Mouse (Mus musculus) lung, embryonic 16.5 days (tissue): Measurements from ENCODE around the gene Xpo6. TPM values are rescaled to one million over a fixed set of nuclear protein-coding genes. Genes with fewer than 3 reads are reported as not detected.

Source experiments
- ATAC-seq: fragments of 200-750 bp; cut with Nextera tagmentation; 2 replicates; pipeline ENCODE4 v1.8.0; 2017; ENCODE audit warnings: low read depth, mild to moderate bottlenecking, moderate library complexity
- H3K27ac ChIP-seq: fragments of 300-500 bp; sonication (generic); 2 replicates; pipeline ENCODE4 v1.5.1; 2014; ENCODE audit warnings: mild to moderate bottlenecking, control low read depth, low read length
- H3K27me3 ChIP-seq: fragments of 300-500 bp; sonication (generic); 2 replicates; pipeline ENCODE4 v1.6.1; 2014; ENCODE audit warnings: low read depth, low read length, mixed read lengths; ENCODE audit not compliant: control insufficient read depth, insufficient read depth
- H3K36me3 ChIP-seq: fragments of 300-500 bp; sonication (generic); 2 replicates; pipeline ENCODE4 v1.6.1; 2014; ENCODE audit warnings: low read length; ENCODE audit not compliant: control insufficient read depth, insufficient read depth
- H3K4me1 ChIP-seq: fragments of 300-500 bp; sonication (generic); replicated peaks from 2 replicates; pipeline ENCODE4 v1.6.1; 2014; ENCODE audit warnings: low read length, mixed read lengths; ENCODE audit not compliant: control insufficient read depth, insufficient read depth
- H3K4me2 ChIP-seq: fragments of 300-500 bp; sonication (generic); 2 replicates; pipeline ENCODE4 v1.6.1; 2014; ENCODE audit warnings: low read depth, low read length, control low read depth
- H3K4me3 ChIP-seq: fragments of 300-500 bp; sonication (generic); 2 replicates; pipeline ENCODE4 v1.5.1; 2014; ENCODE audit warnings: mild to moderate bottlenecking, low read length, control low read depth
- H3K9ac ChIP-seq: fragments of 300-500 bp; sonication (generic); 2 replicates; pipeline ENCODE4 v1.6.1; 2014; ENCODE audit warnings: low read length, control low read depth
- H3K9me3 ChIP-seq: fragments of 300-500 bp; sonication (generic); 2 replicates; pipeline ENCODE4 v1.6.1; 2016; ENCODE audit warnings: low read length; ENCODE audit not compliant: control insufficient read depth
- WGBS: fragments of 180-500 bp; shearing (Covaris S2); extraction: QIAGEN DNeasy Blood & Tissue Kit; methylation state at CpG from one replicate; pipeline ENCODE4 v1.1.7; 2014; 5-methylcytosine and 5-hydroxymethylcytosine counted together
- polyA plus RNA-seq: library from polyadenylated mRNA; unstranded; fragments of >200 nt; fragmentation: Nextera tagmentation; extraction: Ambion mirVana; gene quantifications from 2 replicates; pipeline ENCODE4 v1.2.1, GENCODE M21; 2015

Xpo6 gene
- polyA plus RNA-seq, 1 experiment from 2014 or later = 32.3 TPM

GRCm38 (mm10) chr7:126178804-126179203, 21.5 kb downstream of the Xpo6 start:
- Histone ChIP-seq H3K36me3 (no peaks in the 10 kb centered on the region), H3K4me3 (no peak overlapping the region), H3K27me3 (no peaks in the 10 kb centered on the region), H3K4me1 (peaks cover 16% of the 10 kb centered on the region), H3K9me3 (no peaks in the 10 kb centered on the region), H3K9ac (no peak overlapping the region), H3K4me2 (no peak overlapping the region), H3K27ac (no peak overlapping the region)
- ATAC-seq = no peak

DNA sequence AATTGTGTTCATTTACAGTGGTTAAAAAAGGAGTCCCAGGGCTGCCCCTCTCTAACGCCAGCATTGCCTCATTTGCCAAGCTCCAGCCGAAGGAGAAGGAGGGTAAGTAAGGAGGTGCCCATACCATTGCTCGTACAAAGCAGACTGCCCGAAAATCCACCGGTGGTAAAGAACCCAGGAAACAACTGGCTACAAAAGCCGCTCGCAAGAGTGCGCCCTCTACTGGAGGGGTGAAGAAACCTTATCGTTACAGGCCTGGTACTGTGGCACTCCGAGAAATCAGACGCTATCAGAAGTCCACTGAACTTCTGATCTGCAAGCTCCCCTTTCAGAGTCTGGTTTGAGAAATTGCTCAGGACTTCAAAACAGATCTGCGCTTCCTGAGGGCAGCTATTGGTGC, 24.3 kb downstream of the Xpo6 start:
- 92% methylated on average over 12 of the region's 12 CpGs for WGBS
- Histone ChIP-seq H3K4me3 (no peak overlapping the region), H3K4me1 (peaks cover 9% of the 10 kb centered on the region), H3K9me3 (no peaks in the 10 kb centered on the region), H3K9ac (no peak overlapping the region), H3K27ac (no peak overlapping the region), H3K36me3 (peaks cover 8% of the 10 kb centered on the region), H3K4me2 (no peak overlapping the region), H3K27me3 (no peaks in the 10 kb centered on the region)
- no peak for ATAC-seq

GRCm38 (mm10) chr7:126175456-126175855, 24.8 kb downstream of the Xpo6 start:
- Histone ChIP-seq H3K4me2 (no peak overlapping the region), H3K27ac (no peak overlapping the region), H3K36me3 (peaks cover 8% of the 10 kb centered on the region), H3K4me1 (peaks cover 7% of the 10 kb centered on the region; the same call in 1 of the 2 replicates), H3K27me3 (no peaks in the 10 kb centered on the region), H3K9ac (no peak overlapping the region), H3K9me3 (no peaks in the 10 kb centered on the region), H3K4me3 (no peak overlapping the region)
- 85% methylated on average over 7 of the region's 7 CpGs for WGBS
- ATAC-seq = no peak

DNA sequence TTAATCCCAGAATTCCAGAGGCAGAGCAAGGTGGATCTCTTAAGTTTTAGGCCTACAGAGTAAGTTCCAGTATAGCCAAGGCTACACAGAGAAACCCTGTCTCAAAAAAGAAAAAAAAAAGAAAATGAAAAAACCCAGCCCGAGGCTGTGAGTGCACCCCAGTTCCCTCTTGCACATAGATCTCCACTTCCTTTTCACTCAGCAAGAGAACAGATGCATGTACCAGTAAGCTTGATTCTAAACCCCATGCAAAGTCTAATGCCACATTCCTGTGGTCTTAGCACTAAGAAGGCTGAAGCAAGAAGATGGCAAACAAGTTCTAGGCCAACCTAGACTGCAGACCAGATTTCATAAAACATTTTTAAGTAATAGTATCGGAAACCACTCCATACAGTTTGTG, 25.4 kb downstream of the Xpo6 start:
- Histone ChIP-seq H3K9ac (no peak overlapping the region), H3K4me1 (peaks cover 7% of the 10 kb centered on the region; the same call in 1 of the 2 replicates), H3K4me3 (no peak overlapping the region), H3K36me3 (peaks cover 8% of the 10 kb centered on the region), H3K9me3 (no peaks in the 10 kb centered on the region), H3K27me3 (no peaks in the 10 kb centered on the region), H3K27ac (peak overlapping the region; percentile 40; the same call in 1 of the 2 replicates), H3K4me2 (no peak overlapping the region)
- WGBS = 72% methylated on average over 2 of the region's 2 CpGs
- ATAC-seq = no peak

DNA sequence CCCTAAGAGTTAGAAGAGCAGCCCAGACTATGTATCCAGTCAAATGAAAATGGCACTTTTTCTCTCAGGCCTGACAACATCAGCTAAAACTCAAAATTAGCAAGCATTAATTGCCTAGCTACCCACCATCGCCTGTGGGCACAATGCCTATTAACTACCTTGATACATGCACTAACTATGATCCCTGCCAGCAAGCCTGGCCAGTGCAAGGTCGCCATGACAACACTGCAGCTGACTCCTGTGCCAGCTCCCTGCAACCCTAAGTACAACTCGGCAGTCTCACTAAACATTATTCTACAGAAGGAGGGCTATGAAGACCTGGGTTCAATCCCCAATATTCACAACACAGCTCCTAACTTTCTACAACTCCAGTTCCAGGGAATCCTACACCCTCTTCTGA, 28.3 kb downstream of the Xpo6 start:
- no peak for ATAC-seq
- 83% methylated on average over 3 of the region's 3 CpGs for WGBS
- Histone ChIP-seq H3K27ac (no peak overlapping the region), H3K27me3 (no peaks in the 10 kb centered on the region), H3K9ac (no peak overlapping the region), H3K4me2 (no peak overlapping the region), H3K4me3 (no peak overlapping the region), H3K9me3 (no peaks in the 10 kb centered on the region), H3K4me1 (peaks cover 9% of the 10 kb centered on the region; the same call in 1 of the 2 replicates), H3K36me3 (peaks cover 14% of the 10 kb centered on the region)

GRCm38 (mm10) chr7:126168584-126168983, 31.7 kb downstream of the Xpo6 start:
- H3K4me3 ChIP-seq = no peak overlapping the region
- no peaks in the 10 kb centered on the region for H3K9me3 ChIP-seq
- H3K4me2 ChIP-seq = no peak overlapping the region
- no peaks in the 10 kb centered on the region for H3K27me3 ChIP-seq
- WGBS = 79% methylated on average over 6 of the region's 6 CpGs
- no peak overlapping the region for H3K27ac ChIP-seq
- H3K36me3 ChIP-seq = peaks cover 20% of the 10 kb centered on the region
- H3K9ac ChIP-seq = no peak overlapping the region
- ATAC-seq = no peak
- H3K4me1 ChIP-seq = 0 out of 2 replicates have a peak, but pooled peaks cover 2% of the 10 kb centered on the region

DNA sequence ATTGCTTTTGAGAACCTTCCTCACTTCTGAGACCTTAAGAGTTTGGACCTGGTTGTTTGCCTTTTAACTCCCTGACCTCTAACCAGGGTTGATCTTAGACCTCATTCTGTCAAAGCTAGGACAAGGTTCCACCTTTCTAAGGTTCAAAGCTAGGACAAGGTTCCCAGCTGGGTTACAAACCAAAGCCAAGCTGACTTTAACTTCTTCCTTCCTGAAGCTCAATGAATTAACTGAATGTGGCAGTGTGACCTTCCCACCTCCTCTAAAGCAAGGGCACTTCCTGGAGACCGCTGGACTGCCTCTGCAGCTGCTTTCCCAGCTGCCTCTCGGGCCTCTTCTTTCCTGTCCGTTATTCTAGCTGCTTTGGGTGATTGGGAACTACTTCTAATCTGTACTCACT, 32.9 kb downstream of the Xpo6 start:
- H3K27me3 ChIP-seq = no peaks in the 10 kb centered on the region
- no peak overlapping the region for H3K4me3 ChIP-seq
- H3K4me1 ChIP-seq = 0 out of 2 replicates have a peak, but pooled peaks cover 2% of the 10 kb centered on the region
- WGBS = 35% methylated on average over 3 of the region's 3 CpGs
- H3K9me3 ChIP-seq = no peaks in the 10 kb centered on the region
- H3K27ac ChIP-seq = no peak overlapping the region
- H3K9ac ChIP-seq = no peak overlapping the region
- ATAC-seq = no peak
- no peak overlapping the region for H3K4me2 ChIP-seq
- peaks cover 18% of the 10 kb centered on the region for H3K36me3 ChIP-seq

DNA sequence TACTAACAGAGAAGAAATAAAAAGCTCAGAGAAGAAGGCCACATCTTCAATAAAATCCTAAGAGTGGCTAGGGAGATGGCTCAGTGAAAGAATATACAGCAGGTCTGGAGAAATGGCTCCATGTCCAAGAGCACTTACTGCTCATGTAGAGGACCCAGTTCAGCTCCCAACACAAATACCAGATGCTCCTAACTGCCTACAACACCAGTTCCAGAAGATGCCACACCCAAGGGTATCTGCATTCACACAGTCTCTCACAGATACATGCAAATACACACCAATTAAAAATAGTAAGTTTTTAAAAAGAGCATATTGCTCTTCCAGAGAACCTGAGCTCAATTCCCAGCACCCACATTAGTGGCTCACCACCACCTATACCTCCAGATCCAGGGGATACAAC, 33.7 kb downstream of the Xpo6 start:
- no peak for ATAC-seq
- Histone ChIP-seq H3K36me3 (peaks cover 14% of the 10 kb centered on the region), H3K27ac (no peak overlapping the region)

DNA sequence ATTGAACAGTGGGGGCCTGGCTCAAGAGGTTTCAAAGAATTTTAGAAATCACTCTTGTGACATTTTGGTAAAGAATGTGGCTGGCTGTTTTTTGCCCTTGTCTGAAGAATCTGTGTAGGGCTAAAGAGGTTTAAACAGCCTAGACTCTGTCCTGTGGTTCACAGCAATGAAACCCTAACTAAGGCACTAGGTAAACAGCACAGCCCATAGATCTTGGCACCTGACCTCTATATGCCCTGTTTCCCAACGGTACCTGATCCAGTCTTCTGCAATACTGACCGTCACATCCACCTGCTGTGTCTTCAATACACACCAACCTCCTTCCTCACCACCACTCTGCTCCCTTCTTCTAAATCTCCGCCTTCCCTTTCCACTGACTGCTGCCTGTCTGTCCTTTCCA, 42.1 kb downstream of the Xpo6 start:
- Histone ChIP-seq H3K36me3 (peaks cover 9% of the 10 kb centered on the region), H3K4me1 (no peaks in the 10 kb centered on the region), H3K27ac (no peak overlapping the region), H3K4me3 (no peak overlapping the region), H3K4me2 (no peak overlapping the region), H3K27me3 (no peaks in the 10 kb centered on the region), H3K9me3 (no peaks in the 10 kb centered on the region), H3K9ac (no peak overlapping the region)
- WGBS = 92% methylated on average over 3 of the region's 3 CpGs
- no peak for ATAC-seq

More for the DNA sequence above, 33.7 kb downstream of the Xpo6 start:
- no peak overlapping the region for H3K4me3 ChIP-seq
- 0 out of 2 replicates have a peak, but pooled peaks cover 2% of the 10 kb centered on the region for H3K4me1 ChIP-seq
- no peaks in the 10 kb centered on the region for H3K27me3 ChIP-seq
- no peak overlapping the region for H3K9ac ChIP-seq
- H3K9me3 ChIP-seq = no peaks in the 10 kb centered on the region
- H3K4me2 ChIP-seq = no peak overlapping the region

GRCm38 (mm10) chr7:126155746-126156145, 44.6 kb downstream of the Xpo6 start:
- no peak for ATAC-seq
- Histone ChIP-seq H3K4me3 (no peak overlapping the region), H3K4me2 (no peak overlapping the region), H3K36me3 (peaks cover 19% of the 10 kb centered on the region), H3K27ac (no peak overlapping the region), H3K27me3 (no peaks in the 10 kb centered on the region), H3K9me3 (no peaks in the 10 kb centered on the region), H3K9ac (no peak overlapping the region), H3K4me1 (no peaks in the 10 kb centered on the region)
- 66% methylated on average over 1 of the region's 1 CpGs for WGBS
